Comparison of ENCODE assay signal across 10 mouse cellular contexts in genomic region chr12:3368771-3369170, GRCm38 (mm10). TPM values are rescaled to one million over a fixed set of nuclear protein-coding genes. Genes with fewer than 3 reads are reported as not detected.
DNase-seq lines count a peak whose midpoint lies in the region; ATAC-seq lines count a peak whose summit lies in the region.
"Had no signal": no experiment of that assay in that cellular context is flagged by ENCODE, and none has a peak within 500 bp of the region (broad histone marks: within the 10 kb centered on the region; RNA-seq: fewer than 3 reads in every experiment).

No protein-coding gene starts in this region.

- no peak for DNase-seq in kidney, adult 11 months
- DNase-seq in embryonic facial prominence, embryonic 11.5 days (ENCODE audit: low spot score), result no peak
- DNase-seq in hindbrain, embryonic 11.5 days (ENCODE audit: low spot score), result no peak
- DNase-seq in thymus, postnatal 25 days, result no peak
- no peak for DNase-seq in thymus, postnatal 0 days (ENCODE audit: low spot score)
- no peak for DNase-seq in B cell, adult 2 months
- DNase-seq: right cerebral cortex, postnatal 25 days had no signal

- no peak overlapping the region for H3K27ac ChIP-seq in kidney, embryonic 14.5 days (ENCODE audit: low read depth, low read length)
- no peak overlapping the region for H3K27ac ChIP-seq in embryonic facial prominence, embryonic 11.5 days (replicated peaks; ENCODE audit: low read depth, low read length)
- no peak overlapping the region for H3K27ac ChIP-seq in hindbrain, embryonic 11.5 days (ENCODE audit: low read depth, low read length)
- H3K27ac ChIP-seq in midbrain, embryonic 16.5 days (ENCODE audit: low read length), result peak overlapping the region; percentile 41; the same call in 1 of the 2 replicates
- H3K27ac ChIP-seq: liver, embryonic 14.5 days had no signal

- H3K4me3 ChIP-seq in kidney, embryonic 14.5 days (ENCODE audit: low read length), result no peak overlapping the region
- peak overlapping the region; percentile 2; the same call in 1 of the 2 replicates for H3K4me3 ChIP-seq in embryonic facial prominence, embryonic 11.5 days (ENCODE audit: low read depth, low read length)
- H3K4me3 ChIP-seq in hindbrain, embryonic 11.5 days (ENCODE audit: low read depth, low read length), result peak overlapping the region; percentile 27
- peak overlapping the region; percentile 37 for H3K4me3 ChIP-seq in midbrain, embryonic 16.5 days (ENCODE audit: low read depth, low read length)

- no peak for ATAC-seq in kidney, embryonic 14.5 days (ENCODE audit: low FRiP score, low TSS enrichment)
- no peak for ATAC-seq in embryonic facial prominence, embryonic 11.5 days (replicated peaks; ENCODE audit: insufficient number of reproducible peaks, low FRiP score, low TSS enrichment, low read depth)
- no peak for ATAC-seq in hindbrain, embryonic 11.5 days (ENCODE audit: low FRiP score)
- ATAC-seq in midbrain, embryonic 16.5 days, result no peak

- H3K27me3 ChIP-seq in kidney, embryonic 14.5 days (ENCODE audit: control insufficient read depth, insufficient read depth, low read length), result no peaks in the 10 kb centered on the region
- no peaks in the 10 kb centered on the region for H3K27me3 ChIP-seq in embryonic facial prominence, embryonic 11.5 days (ENCODE audit: control insufficient read depth, insufficient read depth, low read length)
- H3K27me3 ChIP-seq in hindbrain, embryonic 11.5 days (ENCODE audit: control insufficient read depth, insufficient read depth, low read length), result no peaks in the 10 kb centered on the region
- no peaks in the 10 kb centered on the region for H3K27me3 ChIP-seq in midbrain, embryonic 16.5 days (ENCODE audit: control insufficient read depth, insufficient read depth, low read depth, low read length)

- H3K9me3 ChIP-seq in kidney, embryonic 14.5 days (ENCODE audit: control insufficient read depth, low read length), result peaks cover 4% of the 10 kb centered on the region
- H3K9me3 ChIP-seq in embryonic facial prominence, embryonic 11.5 days (replicated peaks; ENCODE audit: control insufficient read depth, low read length), result no peaks in the 10 kb centered on the region; the same call in 1 of the 2 replicates
- no peaks in the 10 kb centered on the region for H3K9me3 ChIP-seq in hindbrain, embryonic 11.5 days (ENCODE audit: control insufficient read depth, low read length)
- H3K9me3 ChIP-seq in midbrain, embryonic 16.5 days (replicated peaks; ENCODE audit: control insufficient read depth, low read length, poor library complexity, severe bottlenecking), result no peaks in the 10 kb centered on the region; the same call in 1 of the 2 replicates

- peaks cover 4% of the 10 kb centered on the region; the same call in 1 of the 2 replicates for H3K36me3 ChIP-seq in kidney, embryonic 14.5 days (ENCODE audit: control insufficient read depth, insufficient read depth, low read length)
- peaks cover 3% of the 10 kb centered on the region for H3K36me3 ChIP-seq in embryonic facial prominence, embryonic 11.5 days (replicated peaks; ENCODE audit: control insufficient read depth, insufficient read depth, low read depth, low read length)
- peaks cover 10% of the 10 kb centered on the region for H3K36me3 ChIP-seq in hindbrain, embryonic 11.5 days (ENCODE audit: control insufficient read depth, insufficient read depth, low read length)
- H3K36me3 ChIP-seq in midbrain, embryonic 16.5 days (ENCODE audit: control insufficient read depth, insufficient read depth, low read length), result peaks cover 11% of the 10 kb centered on the region

- H3K9ac ChIP-seq in kidney, embryonic 14.5 days (ENCODE audit: low read depth, low read length), result no peak overlapping the region
- H3K9ac ChIP-seq in embryonic facial prominence, embryonic 11.5 days (replicated peaks; ENCODE audit: low read length), result peak overlapping the region; percentile 30; the same call in 1 of the 2 replicates
- H3K9ac ChIP-seq in hindbrain, embryonic 11.5 days (ENCODE audit: low read depth, low read length), result 0 out of 2 replicates have a peak overlapping the region, but pooled peaks have one; percentile 19
- H3K9ac ChIP-seq in midbrain, embryonic 16.5 days (ENCODE audit: low read depth, low read length), result peak overlapping the region; percentile 39
- H3K9ac ChIP-seq: liver, embryonic 14.5 days had no signal

- peaks cover 20% of the 10 kb centered on the region for H3K4me1 ChIP-seq in kidney, embryonic 14.5 days (ENCODE audit: control insufficient read depth, insufficient read depth, low read length)
- H3K4me1 ChIP-seq in embryonic facial prominence, embryonic 11.5 days (ENCODE audit: control insufficient read depth, insufficient read depth, low read length), result no peaks in the 10 kb centered on the region
- peaks cover 16% of the 10 kb centered on the region for H3K4me1 ChIP-seq in hindbrain, embryonic 11.5 days (replicated peaks; ENCODE audit: control insufficient read depth, insufficient read depth, low read length)
- peaks cover 69% of the 10 kb centered on the region for H3K4me1 ChIP-seq in midbrain, embryonic 16.5 days (ENCODE audit: control insufficient read depth, insufficient read depth, low read length)

- WGBS in kidney, embryonic 14.5 days, result 57% methylated on average over 3 of the region's 3 CpGs
- 65% methylated on average over 3 of the region's 3 CpGs for WGBS in embryonic facial prominence, embryonic 11.5 days
- 44% methylated on average over 3 of the region's 3 CpGs for WGBS in hindbrain, embryonic 11.5 days
- WGBS in midbrain, embryonic 16.5 days, result 23% methylated on average over 3 of the region's 3 CpGs

- H3K4me2 ChIP-seq in kidney, embryonic 14.5 days (replicated peaks; ENCODE audit: low read depth, low read length), result 0 out of 2 replicates have a peak overlapping the region, but pooled peaks have one; percentile 4
- H3K4me2 ChIP-seq in embryonic facial prominence, embryonic 11.5 days (ENCODE audit: low read depth, low read length), result peak overlapping the region; percentile 8; the same call in 1 of the 2 replicates
- H3K4me2 ChIP-seq in hindbrain, embryonic 11.5 days (replicated peaks; ENCODE audit: low read depth, low read length), result peak overlapping the region; percentile 41
- H3K4me2 ChIP-seq in midbrain, embryonic 16.5 days (ENCODE audit: low read length), result peak overlapping the region; percentile 76

RNA-seq across cellular contexts. Expression of gene Kif3c, which starts 3.8 kb away (rescaled TPM):
- polyA plus RNA-seq in kidney, embryonic 14.5 days (2014; fragmentation: Nextera tagmentation; extraction: Ambion mirVana), result 8.3 and 10.5 TPM in 2 replicates
- polyA plus RNA-seq in embryonic facial prominence, embryonic 11.5 days (2014; fragmentation: Nextera tagmentation; extraction: Ambion mirVana), result 16.1 and 17.1 TPM in 2 replicates
- polyA plus RNA-seq in hindbrain, embryonic 11.5 days (2014; fragmentation: Nextera tagmentation; extraction: Ambion mirVana), result 23.4 and 28.3 TPM in 2 replicates
- 94.5 and 96.7 TPM in 2 replicates for polyA plus RNA-seq in midbrain, embryonic 16.5 days (2015; fragmentation: Nextera tagmentation; extraction: Ambion mirVana)
- polyA plus RNA-seq in thymus, postnatal 0 days (2015; fragmentation: Nextera tagmentation; extraction: Ambion mirVana), result 6.4 and 6.9 TPM in 2 replicates

RNA-seq across cellular contexts. Expression of gene Asxl2, which starts 57.9 kb away (rescaled TPM):
- 13.9 and 25.4 TPM in 2 replicates for polyA plus RNA-seq in kidney, embryonic 14.5 days (2014; fragmentation: Nextera tagmentation; extraction: Ambion mirVana)
- 12.7 and 13.6 TPM in 2 replicates for polyA plus RNA-seq in embryonic facial prominence, embryonic 11.5 days (2014; fragmentation: Nextera tagmentation; extraction: Ambion mirVana)
- polyA plus RNA-seq in hindbrain, embryonic 11.5 days (2014; fragmentation: Nextera tagmentation; extraction: Ambion mirVana), result 13.2 and 21.3 TPM in 2 replicates
- 10.9 and 13.0 TPM in 2 replicates for polyA plus RNA-seq in midbrain, embryonic 16.5 days (2015; fragmentation: Nextera tagmentation; extraction: Ambion mirVana)
- polyA plus RNA-seq in thymus, postnatal 0 days (2015; fragmentation: Nextera tagmentation; extraction: Ambion mirVana), result 13.5 and 17.6 TPM in 2 replicates

RNA-seq across cellular contexts. Expression of gene Rab10, which starts 59.0 kb away (rescaled TPM):
- 64.1 and 84.5 TPM in 2 replicates for polyA plus RNA-seq in kidney, embryonic 14.5 days (2014; fragmentation: Nextera tagmentation; extraction: Ambion mirVana)
- polyA plus RNA-seq in embryonic facial prominence, embryonic 11.5 days (2014; fragmentation: Nextera tagmentation; extraction: Ambion mirVana), result 97.2 and 107 TPM in 2 replicates
- 120 and 127 TPM in 2 replicates for polyA plus RNA-seq in hindbrain, embryonic 11.5 days (2014; fragmentation: Nextera tagmentation; extraction: Ambion mirVana)
- polyA plus RNA-seq in midbrain, embryonic 16.5 days (2015; fragmentation: Nextera tagmentation; extraction: Ambion mirVana), result 151 TPM in 2 replicates
- 69.7 and 71.0 TPM in 2 replicates for polyA plus RNA-seq in thymus, postnatal 0 days (2015; fragmentation: Nextera tagmentation; extraction: Ambion mirVana)

Comparison
In these comparisons a context has a peak if more than half of its experiments do, and no peak if none do; other contexts are left out.
1. H3K4me2 ChIP-seq: peak in every context shown above with its lines; median percentile 76 in midbrain, embryonic 16.5 days; 41 in hindbrain, embryonic 11.5 days; 8 in embryonic facial prominence, embryonic 11.5 days; 4 in kidney, embryonic 14.5 days.